ENCODE assay signal across 13 mouse cellular contexts in the genomic region with DNA sequence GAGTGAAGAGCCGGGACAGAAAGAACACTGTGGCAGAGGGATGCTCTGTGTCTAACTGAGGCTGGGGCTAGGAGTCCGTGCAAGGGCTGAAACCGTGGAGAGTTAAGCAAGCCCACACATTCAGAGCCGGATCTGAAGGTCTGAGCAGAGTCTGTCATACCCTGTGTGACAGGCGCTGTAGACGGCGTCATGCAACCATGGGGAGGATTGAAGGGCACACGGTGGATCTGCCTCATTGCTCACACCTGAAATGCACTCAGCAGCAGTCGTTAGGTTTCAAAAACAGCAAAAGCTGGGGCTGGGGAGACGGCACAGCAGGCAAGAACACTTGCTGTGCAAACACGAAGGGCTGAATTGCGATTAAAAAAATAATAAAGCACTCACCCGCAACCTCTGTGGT.
A peak's percentile ranks its signal among the peaks of the same experiment; 100 is the strongest.
DNase-seq lines count a peak whose midpoint lies in the region; ATAC-seq and TF ChIP-seq lines count a peak whose summit lies in the region.
"Had no signal": no experiment of that assay in that cellular context is flagged by ENCODE, and none has a peak within 500 bp of the region (broad histone marks: within the 10 kb centered on the region; RNA-seq: fewer than 3 reads in every experiment).

No protein-coding gene starts in this region.

- no peak for DNase-seq in lung, embryonic 14.5 days
- DNase-seq in lung, postnatal 4 days: no peak
- no peak for DNase-seq in forebrain, postnatal 0 days
- DNase-seq in frontal cortex, postnatal 36 days (ENCODE audit: low spot score in 2 of 2): no peak
- no peak for DNase-seq in lung, adult 18-20 months
- no peak for DNase-seq in adrenal gland, postnatal 10 days
- no peak for DNase-seq in spleen, adult 12 weeks (ENCODE audit: low spot score)
- DNase-seq: gastrocnemius, adult 2 months; right cerebral cortex, adult 18-20 months had no signal

- no peak overlapping the region for H3K9ac ChIP-seq in lung, embryonic 14.5 days
- H3K9ac ChIP-seq in forebrain, postnatal 0 days: no peak overlapping the region
- H3K9ac ChIP-seq: embryonic facial prominence, embryonic 13.5 days; stomach, embryonic 15.5 days had no signal

- no peak overlapping the region for H3K4me2 ChIP-seq in lung, embryonic 14.5 days
- no peak overlapping the region for H3K4me2 ChIP-seq in forebrain, postnatal 0 days (ENCODE audit: low read depth)
- H3K4me2 ChIP-seq: embryonic facial prominence, embryonic 13.5 days; stomach, embryonic 15.5 days had no signal

- H3K36me3 ChIP-seq in lung, embryonic 14.5 days (ENCODE audit: insufficient read depth): no peaks in the 10 kb centered on the region
- H3K36me3 ChIP-seq in forebrain, postnatal 0 days (ENCODE audit: insufficient read depth): no peaks in the 10 kb centered on the region
- H3K36me3 ChIP-seq: embryonic facial prominence, embryonic 13.5 days; stomach, embryonic 15.5 days had no signal

- ATAC-seq in lung, embryonic 14.5 days (ENCODE audit: insufficient read depth): no peak
- ATAC-seq in forebrain, postnatal 0 days: no peak
- peak; percentile 9 for ATAC-seq in megakaryocyte-erythroid progenitor cell, adult 5-6 weeks (replicated peaks; ENCODE audit: low FRiP score, low TSS enrichment, poor library complexity, severe bottlenecking)

- no peaks in the 10 kb centered on the region for H3K9me3 ChIP-seq in lung, embryonic 14.5 days (ENCODE audit: low read depth, low read length)
- no peaks in the 10 kb centered on the region for H3K9me3 ChIP-seq in forebrain, postnatal 0 days (ENCODE audit: low read length)
- H3K9me3 ChIP-seq: embryonic facial prominence, embryonic 13.5 days; stomach, embryonic 15.5 days had no signal

- peak overlapping the region; percentile 27; the same call in 1 of the 2 replicates for H3K27ac ChIP-seq in lung, embryonic 14.5 days (ENCODE audit: low read depth)
- peak overlapping the region; percentile 15; the same call in 1 of the 2 replicates for H3K27ac ChIP-seq in forebrain, postnatal 0 days (ENCODE audit: low read depth, low read length)
- H3K27ac ChIP-seq: embryonic facial prominence, embryonic 13.5 days; gastrocnemius, adult 2 months; kidney, postnatal 0 days; stomach, embryonic 15.5 days had no signal

- 39% methylated on average over 13 of the region's 13 CpGs for WGBS in lung, embryonic 14.5 days
- 25% methylated on average over 13 of the region's 13 CpGs for WGBS in forebrain, postnatal 0 days

- TF ChIP-seq CTCF in lung, embryonic 14.5 days (IDR thresholded peaks at IDR 0.05; ENCODE audit: low read depth): no peak
- TF ChIP-seq CTCF in forebrain, postnatal 0 days (IDR thresholded peaks at IDR 0.05; ENCODE audit: low read depth): no peak

- H3K4me1 ChIP-seq in lung, embryonic 14.5 days (ENCODE audit: insufficient read depth): peaks cover 7% of the 10 kb centered on the region; the same call in 1 of the 2 replicates
- peaks cover 17% of the 10 kb centered on the region for H3K4me1 ChIP-seq in forebrain, postnatal 0 days (ENCODE audit: insufficient read depth)

- no peak overlapping the region for H3K4me3 ChIP-seq in lung, embryonic 14.5 days (ENCODE audit: low read depth, low read length)
- H3K4me3 ChIP-seq in forebrain, postnatal 0 days (ENCODE audit: low read depth, low read length): no peak overlapping the region
- H3K4me3 ChIP-seq: embryonic facial prominence, embryonic 13.5 days; gastrocnemius, adult 2 months; stomach, embryonic 15.5 days had no signal

- H3K27me3 ChIP-seq in lung, embryonic 14.5 days (ENCODE audit: insufficient read depth, low read length): no peaks in the 10 kb centered on the region
- H3K27me3 ChIP-seq in forebrain, postnatal 0 days (ENCODE audit: insufficient read depth, low read length): no peaks in the 10 kb centered on the region
- H3K27me3 ChIP-seq: embryonic facial prominence, embryonic 13.5 days; stomach, embryonic 15.5 days had no signal
